Mouse (Mus musculus) heart, postnatal 4 days (tissue): ENCODE measurements around the gene Plpp6. TPM values are rescaled to one million over a fixed set of nuclear protein-coding genes. Genes with fewer than 3 reads are reported as not detected.
"Not testable (repeated sequence)": the region's sequence is repeated elsewhere in the genome, so short reads cannot be mapped to it uniquely, and the experiment has no call there.

ENCODE experiments used
- DNase-seq: peaks from one replicate; pipeline ENCODE4 v3.0.0; 2021
- total RNA-seq, 2 experiments: library from RNA; stranded (reverse); gene quantifications; 2 replicates each; pipeline ENCODE4 v1.2.3; 2021

The Plpp6 gene
- total RNA-seq, 2 experiments from 2014 or later, result 6.6 to 7.0 TPM

- DNase-seq, result no peak
These were observed 25.8 kb downstream of the Plpp6 start for GRCm38 (mm10) chr19:28989515-28989914.

GRCm38 (mm10) chr19:28990194-28990589 lies 26.4 kb downstream of the Plpp6 start, which contains the start of gene Cdc37l1:
TSS of gene Cdc37l1 (plus strand) at chr19:28990352.
- DNase-seq, result peak; percentile 99

GRCm38 (mm10) chr19:28990590-28991221 lies 27.0 kb downstream of the Plpp6 start:
- no peak for DNase-seq

- no peak for DNase-seq
These were observed 27.6 kb downstream of the Plpp6 start for GRCm38 (mm10) chr19:28991391-28991790.

GRCm38 (mm10) chr19:28994870-28995269 lies 31.1 kb downstream of the Plpp6 start:
- peak; percentile 52 for DNase-seq

- no peak for DNase-seq
These were observed 31.6 kb downstream of the Plpp6 start for GRCm38 (mm10) chr19:28995366-28995765.

GRCm38 (mm10) chr19:28997976-28998630 lies 34.4 kb downstream of the Plpp6 start:
- DNase-seq, result no peak

GRCm38 (mm10) chr19:29000321-29000720 lies 36.6 kb downstream of the Plpp6 start:
- not testable (repeated sequence) for DNase-seq

- no peak for DNase-seq
These were observed 44.4 kb downstream of the Plpp6 start for GRCm38 (mm10) chr19:29008069-29008706.

- DNase-seq, result no peak
These were observed 45.3 kb downstream of the Plpp6 start for GRCm38 (mm10) chr19:29009046-29009445.

GRCm38 (mm10) chr19:29011355-29011990 lies 47.7 kb downstream of the Plpp6 start:
- no peak for DNase-seq

GRCm38 (mm10) chr19:29014466-29015055 lies 50.8 kb downstream of the Plpp6 start:
- DNase-seq, result no peak

GRCm38 (mm10) chr19:29015410-29016203 lies 51.9 kb downstream of the Plpp6 start:
- DNase-seq, result no peak

GRCm38 (mm10) chr19:29016204-29016765 lies 52.5 kb downstream of the Plpp6 start:
- DNase-seq, result no peak

Other genes with a start within 250 kb of the Plpp6 start
- 1 to 10 TPM; 1.7 to 1.9 TPM for gene Slc1a1, start 128.9 kb upstream of the Plpp6 start, total RNA-seq
- 10 to 100 TPM; 16.1 to 19.5 TPM for gene 4430402I18Rik, start 3.8 kb downstream of the Plpp6 start, total RNA-seq
- 10 to 100 TPM; 61.7 to 67.8 TPM for gene Cdc37l1, start 26.4 kb downstream of the Plpp6 start, total RNA-seq
- gene Ak3, start 84.0 kb downstream of the Plpp6 start, total RNA-seq, result 10 to 100 TPM; 73.8 to 77.5 TPM
- 1 to 10 TPM; 7.5 to 7.7 TPM for gene Rcl1, start 137.4 kb downstream of the Plpp6 start, total RNA-seq